Mouse (Mus musculus) kidney, postnatal 10 days (tissue): Measurements from ENCODE around the gene Hey2.

Experiments
- DNase-seq: peaks from one replicate; pipeline ENCODE4 v3.0.0; 2021; ENCODE audit warnings: mixed read lengths

The Hey2 gene

GRCm38 (mm10) chr10:30842643-30843437 lies at the start of gene Hey2:
TSS of gene Hey2 (minus strand) at chr10:30842801.
- DNase-seq: peak; percentile 99

GRCm38 (mm10) chr10:30883085-30883760 lies 40.6 kb upstream of the Hey2 start:
- DNase-seq: no peak

GRCm38 (mm10) chr10:30881109-30881508 lies 38.5 kb upstream of the Hey2 start:
- no peak for DNase-seq

GRCm38 (mm10) chr10:30845101-30845825 lies 2.7 kb upstream of the Hey2 start:
- DNase-seq: no peak

GRCm38 (mm10) chr10:30844191-30845010 lies 1.8 kb upstream of the Hey2 start:
- peak; percentile 36 for DNase-seq

- peak; percentile 63 for DNase-seq
Observed at GRCm38 (mm10) chr10:30843438-30844190, 1.0 kb upstream of the Hey2 start.

- DNase-seq: no peak
Observed at GRCm38 (mm10) chr10:30842228-30842627, 373 bp downstream of the Hey2 start.

- DNase-seq: no peak
Observed at GRCm38 (mm10) chr10:30840824-30841223, 1.8 kb downstream of the Hey2 start.

- peak; percentile 38 for DNase-seq
Observed at GRCm38 (mm10) chr10:30838188-30838587, 4.4 kb downstream of the Hey2 start.

- peak; percentile 17 for DNase-seq
Observed at GRCm38 (mm10) chr10:30825049-30825448, 17.6 kb downstream of the Hey2 start.

- DNase-seq: peak; percentile 79
Observed at GRCm38 (mm10) chr10:30810967-30811293, 31.7 kb downstream of the Hey2 start.

GRCm38 (mm10) chr10:30810247-30810966 lies 32.2 kb downstream of the Hey2 start:
- DNase-seq: peak; percentile 24

- no peak for DNase-seq
Observed at GRCm38 (mm10) chr10:30803587-30804253, 38.9 kb downstream of the Hey2 start.

GRCm38 (mm10) chr10:30802681-30803586 lies 39.7 kb downstream of the Hey2 start, which contains the start of gene Ncoa7:
TSS of gene Ncoa7 (minus strand) at chr10:30803326.
- DNase-seq: peak; percentile 88

- peak; percentile 45 for DNase-seq
Observed at GRCm38 (mm10) chr10:30802033-30802432, 40.6 kb downstream of the Hey2 start.

GRCm38 (mm10) chr10:30799713-30800450 lies 42.7 kb downstream of the Hey2 start:
- no peak for DNase-seq

GRCm38 (mm10) chr10:30796469-30797261 lies 45.9 kb downstream of the Hey2 start:
- no peak for DNase-seq

- DNase-seq: no peak
Observed at GRCm38 (mm10) chr10:30791016-30791415, 51.6 kb downstream of the Hey2 start.
